Mouse (Mus musculus): ENCODE results near the gene Olfr896-ps1. TPM values are rescaled to one million over a fixed set of nuclear protein-coding genes. Genes with fewer than 3 reads are reported as not detected.

Olfr896-ps1 gene
- polyA plus RNA-seq (2014; fragmentation: Illumina TruSeq; extraction: RNeasy Lipid Tissue Mini Kit (QIAGEN cat#74804)): not detected

GRCm38 (mm10) chr9:38290807-38291206, at the start of gene Olfr896-ps1:
Olfr896-ps1 (plus strand) TSS chr9:38291107.

DNA sequence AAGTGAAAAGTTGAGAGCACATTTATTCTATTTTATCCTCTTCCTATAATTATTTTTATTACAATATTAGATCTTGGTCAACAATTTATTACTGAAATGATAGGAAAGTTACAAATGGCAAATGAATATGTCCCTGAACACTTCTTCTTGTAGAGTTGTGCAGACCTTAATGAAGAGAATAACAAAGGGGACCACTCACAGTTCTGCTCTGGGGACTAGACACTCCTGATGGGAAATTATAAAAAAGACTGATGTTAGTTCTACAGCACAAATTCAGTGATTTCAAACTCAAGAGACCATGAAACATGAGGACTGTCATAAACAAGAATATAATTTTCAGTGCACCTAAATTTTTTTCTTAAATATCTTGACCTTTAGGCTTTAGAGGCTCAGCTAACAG, 38.4 kb upstream of the Olfr896-ps1 start, which contains the start of gene Olfr143:
TSS of gene Olfr143 (plus strand) at position 301 of the 400 bp plus-strand sequence.

DNA sequence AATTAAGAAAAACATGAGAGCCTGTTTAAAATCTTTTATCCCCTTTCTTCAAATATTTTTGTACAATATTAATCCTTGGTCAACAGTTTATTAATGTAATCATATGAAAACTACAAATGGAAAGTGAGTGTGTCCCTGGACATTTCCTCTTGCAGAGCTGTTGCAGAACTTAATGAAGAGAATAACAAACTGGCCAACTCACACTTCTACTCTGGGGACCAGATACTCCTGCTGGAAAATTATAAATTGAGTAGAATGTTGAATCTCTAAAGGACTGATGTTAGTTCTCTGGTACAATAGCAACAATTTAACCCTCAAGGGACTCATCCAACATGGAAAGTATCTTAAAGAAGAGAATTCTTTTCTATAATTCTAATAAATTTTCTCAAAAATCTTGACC, 23.4 kb upstream of the Olfr896-ps1 start, which contains the start of gene Olfr895:
TSS of gene Olfr895 (plus strand) at position 301 of the 400 bp plus-strand sequence.

GRCm38 (mm10) chr9:38328760-38329159, 37.9 kb downstream of the Olfr896-ps1 start, which contains the start of gene Olfr25:
Olfr25 (plus strand) TSS chr9:38329060.

Other genes with a start within 250 kb of the Olfr896-ps1 start
- gene Olfr884, start 244.6 kb upstream of the Olfr896-ps1 start, polyA plus RNA-seq (2014; fragmentation: Illumina TruSeq; extraction: RNeasy Lipid Tissue Mini Kit (QIAGEN cat#74804)): not detected
- gene Olfr885, start 229.8 kb upstream of the Olfr896-ps1 start, polyA plus RNA-seq (2014; fragmentation: Illumina TruSeq; extraction: RNeasy Lipid Tissue Mini Kit (QIAGEN cat#74804)): not detected
- gene Olfr887, start 207.0 kb upstream of the Olfr896-ps1 start, polyA plus RNA-seq (2014; fragmentation: Illumina TruSeq; extraction: RNeasy Lipid Tissue Mini Kit (QIAGEN cat#74804)): not detected
- not detected for gene Olfr888, start 183.0 kb upstream of the Olfr896-ps1 start, polyA plus RNA-seq (2014; fragmentation: Illumina TruSeq; extraction: RNeasy Lipid Tissue Mini Kit (QIAGEN cat#74804))
- gene Olfr889, start 175.9 kb upstream of the Olfr896-ps1 start, polyA plus RNA-seq (2014; fragmentation: Illumina TruSeq; extraction: RNeasy Lipid Tissue Mini Kit (QIAGEN cat#74804)): not detected
- not detected for gene Olfr890, start 148.6 kb upstream of the Olfr896-ps1 start, polyA plus RNA-seq (2014; fragmentation: Illumina TruSeq; extraction: RNeasy Lipid Tissue Mini Kit (QIAGEN cat#74804))
- not detected for gene Olfr891, start 110.3 kb upstream of the Olfr896-ps1 start, polyA plus RNA-seq (2014; fragmentation: Illumina TruSeq; extraction: RNeasy Lipid Tissue Mini Kit (QIAGEN cat#74804))
- not detected for gene Olfr893, start 82.7 kb upstream of the Olfr896-ps1 start, polyA plus RNA-seq (2014; fragmentation: Illumina TruSeq; extraction: RNeasy Lipid Tissue Mini Kit (QIAGEN cat#74804))
- gene Olfr894, start 73.1 kb upstream of the Olfr896-ps1 start, polyA plus RNA-seq (2014; fragmentation: Illumina TruSeq; extraction: RNeasy Lipid Tissue Mini Kit (QIAGEN cat#74804)): not detected
- not detected for gene Olfr143, start 38.3 kb upstream of the Olfr896-ps1 start, polyA plus RNA-seq (2014; fragmentation: Illumina TruSeq; extraction: RNeasy Lipid Tissue Mini Kit (QIAGEN cat#74804))
- not detected for gene Olfr895, start 23.3 kb upstream of the Olfr896-ps1 start, polyA plus RNA-seq (2014; fragmentation: Illumina TruSeq; extraction: RNeasy Lipid Tissue Mini Kit (QIAGEN cat#74804))
- not detected for gene Olfr25, start 38.0 kb downstream of the Olfr896-ps1 start, polyA plus RNA-seq (2014; fragmentation: Illumina TruSeq; extraction: RNeasy Lipid Tissue Mini Kit (QIAGEN cat#74804))
- gene Olfr898, start 57.3 kb downstream of the Olfr896-ps1 start, polyA plus RNA-seq (2014; fragmentation: Illumina TruSeq; extraction: RNeasy Lipid Tissue Mini Kit (QIAGEN cat#74804)): not detected
- not detected for gene Olfr250, start 75.8 kb downstream of the Olfr896-ps1 start, polyA plus RNA-seq (2014; fragmentation: Illumina TruSeq; extraction: RNeasy Lipid Tissue Mini Kit (QIAGEN cat#74804))
- not detected for gene Olfr251, start 86.0 kb downstream of the Olfr896-ps1 start, polyA plus RNA-seq (2014; fragmentation: Illumina TruSeq; extraction: RNeasy Lipid Tissue Mini Kit (QIAGEN cat#74804))
- not detected for gene Olfr147, start 110.6 kb downstream of the Olfr896-ps1 start, polyA plus RNA-seq (2014; fragmentation: Illumina TruSeq; extraction: RNeasy Lipid Tissue Mini Kit (QIAGEN cat#74804))
- not detected for gene Olfr901, start 138.3 kb downstream of the Olfr896-ps1 start, polyA plus RNA-seq (2014; fragmentation: Illumina TruSeq; extraction: RNeasy Lipid Tissue Mini Kit (QIAGEN cat#74804))
- not detected for gene Olfr902, start 156.5 kb downstream of the Olfr896-ps1 start, polyA plus RNA-seq (2014; fragmentation: Illumina TruSeq; extraction: RNeasy Lipid Tissue Mini Kit (QIAGEN cat#74804))
- gene Olfr904, start 172.0 kb downstream of the Olfr896-ps1 start, polyA plus RNA-seq (2014; fragmentation: Illumina TruSeq; extraction: RNeasy Lipid Tissue Mini Kit (QIAGEN cat#74804)): not detected
- not detected for gene Olfr905, start 180.0 kb downstream of the Olfr896-ps1 start, polyA plus RNA-seq (2014; fragmentation: Illumina TruSeq; extraction: RNeasy Lipid Tissue Mini Kit (QIAGEN cat#74804))
- not detected for gene Olfr906, start 196.0 kb downstream of the Olfr896-ps1 start, polyA plus RNA-seq (2014; fragmentation: Illumina TruSeq; extraction: RNeasy Lipid Tissue Mini Kit (QIAGEN cat#74804))
- gene Olfr907, start 204.7 kb downstream of the Olfr896-ps1 start, polyA plus RNA-seq (2014; fragmentation: Illumina TruSeq; extraction: RNeasy Lipid Tissue Mini Kit (QIAGEN cat#74804)): not detected
- gene Olfr911-ps1, start 230.5 kb downstream of the Olfr896-ps1 start, polyA plus RNA-seq (2014; fragmentation: Illumina TruSeq; extraction: RNeasy Lipid Tissue Mini Kit (QIAGEN cat#74804)): not detected
- gene Olfr910, start 246.7 kb downstream of the Olfr896-ps1 start, polyA plus RNA-seq (2014; fragmentation: Illumina TruSeq; extraction: RNeasy Lipid Tissue Mini Kit (QIAGEN cat#74804)): not detected

Data from ovary, adult 10 weeks (tissue).